Mouse (Mus musculus): ENCODE measurements around the gene Furin. TPM values are rescaled to one million over a fixed set of nuclear protein-coding genes. Genes with fewer than 3 reads are reported as not detected.
A peak's percentile ranks its signal among the peaks of the same experiment; 100 is the strongest.

The Furin gene
- total and polyA plus RNA-seq, 3 experiments, result 1.5 to 20.9 (median 13.5) TPM

DNA sequence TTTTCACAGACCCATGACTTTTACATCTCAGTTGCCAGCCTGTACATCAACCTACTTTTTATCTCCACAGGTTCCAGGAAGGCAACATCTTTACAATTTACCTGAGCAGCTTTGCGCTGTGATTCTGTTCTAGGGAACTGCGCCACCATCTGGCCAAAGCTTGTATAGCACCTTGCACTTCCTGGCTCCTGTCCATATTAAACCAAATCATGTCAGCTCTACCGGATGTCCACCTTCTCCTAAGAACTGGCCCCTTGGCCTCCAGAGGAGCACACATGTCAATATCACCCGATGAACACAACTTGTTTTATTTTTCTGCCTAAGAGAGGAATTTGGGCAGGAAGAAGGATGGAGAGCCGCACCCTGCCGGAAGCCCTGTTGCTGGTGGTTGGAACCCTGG is 27.8 kb downstream of the Furin start (continued):
- TF ChIP-seq GABPA (IDR thresholded peaks at IDR 0.05; ENCODE audit: insufficient replicate concordance, low read depth, low read length) (no peak), MYC (IDR thresholded peaks at IDR 0.05; ENCODE audit: low read depth, low read length) (no peak), IRF4 (IDR thresholded peaks at IDR 0.05; ENCODE audit: low read depth, low read length) (no peak), PAX5 (IDR thresholded peaks at IDR 0.05; ENCODE audit: low read length) (no peak), BHLHE40 (IDR thresholded peaks at IDR 0.05; ENCODE audit: low read depth, low read length) (no peak), SMC3 (IDR thresholded peaks at IDR 0.05; ENCODE audit: low read depth, low read length) (peak; percentile 69), EP300 (IDR thresholded peaks at IDR 0.05; ENCODE audit: low read length) (no peak), CHD1 (IDR thresholded peaks at IDR 0.05; ENCODE audit: low read depth, low read length) (no peak), NELFE (IDR thresholded peaks at IDR 0.05; ENCODE audit: low read depth, low read length) (no peak), CTCF (conservative IDR thresholded peaks at IDR 0.05 in 1 of 2, IDR thresholded peaks at IDR 0.05 in 1 of 2; ENCODE audit: low read depth in 2 of 2, low read length in 2 of 2) (peak; percentile 87 to 97), UBTF (IDR thresholded peaks at IDR 0.05; ENCODE audit: low read depth, low read length) (no peak), ZMIZ1 (IDR thresholded peaks at IDR 0.05; ENCODE audit: low read depth, low read length) (no peak), USF2 (conservative IDR thresholded peaks at IDR 0.05; ENCODE audit: low read depth, low read length) (no peak)

DNA sequence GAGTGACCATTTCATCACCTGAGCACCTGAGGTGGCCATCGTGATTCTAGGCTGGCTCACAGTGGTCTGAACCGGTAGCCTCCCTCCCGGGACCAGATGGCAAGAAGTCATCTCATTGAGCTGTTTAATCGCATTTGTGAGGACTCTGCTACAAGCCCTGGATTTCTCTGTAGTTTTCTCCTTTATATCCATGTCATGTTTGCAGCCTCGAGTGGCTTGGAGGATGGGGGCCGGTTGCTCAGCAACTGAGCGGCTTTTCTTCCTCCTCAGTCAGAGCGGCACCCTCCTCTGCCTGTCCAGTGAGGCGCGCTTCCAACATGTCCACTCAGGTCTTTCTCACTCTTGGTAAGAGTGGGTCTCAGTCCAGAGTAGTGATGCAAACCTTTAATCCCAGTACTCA is 29.0 kb downstream of the Furin start:
- TF ChIP-seq JUND (conservative IDR thresholded peaks at IDR 0.05; ENCODE audit: low read depth, low read length), result no peak
- no peak for TF ChIP-seq HCFC1 (IDR thresholded peaks at IDR 0.05; ENCODE audit: low read depth, low read length)
- no peak for TF ChIP-seq POLR2AphosphoS2 (IDR thresholded peaks at IDR 0.05; ENCODE audit: low read depth, low read length)
- TF ChIP-seq MAX (IDR thresholded peaks at IDR 0.05; ENCODE audit: low read length), result no peak
- no peak for TF ChIP-seq IRF4 (IDR thresholded peaks at IDR 0.05; ENCODE audit: low read depth, low read length)
- no peak for TF ChIP-seq USF1 (IDR thresholded peaks at IDR 0.05; ENCODE audit: low read depth, low read length)
- no peak for TF ChIP-seq ETS1 (conservative IDR thresholded peaks at IDR 0.05; ENCODE audit: low read depth, low read length)
- TF ChIP-seq KAT2A (IDR thresholded peaks at IDR 0.05; ENCODE audit: insufficient replicate concordance, low read length), result no peak
- TF ChIP-seq MEF2A (IDR thresholded peaks at IDR 0.05; ENCODE audit: borderline replicate concordance, low read depth, low read length), result no peak
- TF ChIP-seq TBP (conservative IDR thresholded peaks at IDR 0.05; ENCODE audit: low read depth, low read length), result no peak
- no peak for TF ChIP-seq E2F4 (IDR thresholded peaks at IDR 0.05; ENCODE audit: insufficient replicate concordance, low read depth, low read length)
- TF ChIP-seq BHLHE40 (IDR thresholded peaks at IDR 0.05; ENCODE audit: low read depth, low read length), result no peak
- TF ChIP-seq JUN (IDR thresholded peaks at IDR 0.05; ENCODE audit: insufficient read depth, low read depth, low read length), result no peak
- TF ChIP-seq MYC (IDR thresholded peaks at IDR 0.05; ENCODE audit: low read depth, low read length), result no peak
- no peak for TF ChIP-seq CHD1 (IDR thresholded peaks at IDR 0.05; ENCODE audit: low read depth, low read length)
- TF ChIP-seq MAFK (IDR thresholded peaks at IDR 0.05; ENCODE audit: insufficient replicate concordance, low read length), result no peak
- TF ChIP-seq ZKSCAN1 (IDR thresholded peaks at IDR 0.05; ENCODE audit: borderline replicate concordance, low read depth, low read length), result no peak
- DNase-seq (ENCODE audit: extremely low read depth), result no peak
- Histone ChIP-seq H3K4me2 (ENCODE audit: insufficient read depth, low read depth, poor library complexity, severe bottlenecking) (no peak overlapping the region), H3K4me1 (ENCODE audit: control insufficient read depth in 1 of 2, insufficient read depth in 2 of 2) (peaks cover 21 to 61% of the 10 kb centered on the region in 2 experiments), H3K9me3 (replicated peaks; ENCODE audit: low read length) (no peaks in the 10 kb centered on the region), H3K4me3 (replicated peaks in 1 of 3; ENCODE audit: low read depth in 2 of 3, low read length in 2 of 3, poor library complexity in 1 of 3) (no peak overlapping the region), H3K27me3 (replicated peaks) (no peaks in the 10 kb centered on the region), H3K27ac (ENCODE audit: insufficient read depth, low read depth) (no peak overlapping the region), H3K9ac (ENCODE audit: insufficient read depth, low read depth) (no peak overlapping the region), H3K79me2 (replicated peaks; ENCODE audit: control insufficient read depth, extremely low read depth, insufficient read depth, poor library complexity, severe bottlenecking) (no peaks in the 10 kb centered on the region), H3K36me3 (replicated peaks in 1 of 2; ENCODE audit: control insufficient read depth in 1 of 2, insufficient read depth in 1 of 2, low read length in 1 of 2) (peaks cover 23 to 44% of the 10 kb centered on the region in 2 experiments)
- in situ Hi-C loops (cut with MboI; ENCODE audit: low pct_ligation_motif_present, low pct_unique_long_range_greater_than_20kb, low sequenced_read_pairs), result loop anchor here (5.0 to 25.0 kb wide), 3 partner anchors 34 to 461 kb away; partner anchors contain the start of genes Hddc3, Iqgap1 and Unc45a
- dilution Hi-C loops (cut with MboI; ENCODE audit: extremely low pct_ligation_motif_present, extremely low pct_unique_long_range_greater_than_20kb, low sequenced_read_pairs), result loop anchor here (25.0 kb wide), 1 partner anchor 186 kb away; no protein-coding TSS in a partner anchor
